Mouse (Mus musculus) limb, embryonic 15.5 days (tissue): ENCODE measurements around the gene Syncrip. TPM values are rescaled to one million over a fixed set of nuclear protein-coding genes. Genes with fewer than 3 reads are reported as not detected.

ENCODE experiments used
- ATAC-seq: fragments of 200-750 bp; cut with Nextera tagmentation; 2 replicates; pipeline ENCODE4 v1.8.0; 2017; ENCODE audit warnings: low read depth, moderate TSS enrichment; ENCODE audit not compliant: insufficient number of reproducible peaks, low FRiP score, low TSS enrichment
- H3K27ac ChIP-seq: fragments of 300-500 bp; sonication (generic); 2 replicates; pipeline ENCODE4 v1.5.1; 2015; ENCODE audit warnings: moderate library complexity, mild to moderate bottlenecking, inconsistent platforms
- H3K27me3 ChIP-seq: fragments of 300-500 bp; sonication (generic); 2 replicates; pipeline ENCODE4 v1.6.1; 2015; ENCODE audit warnings: inconsistent platforms
- H3K36me3 ChIP-seq: fragments of 300-500 bp; sonication (generic); 2 replicates; pipeline ENCODE4 v1.6.1; 2015; ENCODE audit warnings: inconsistent platforms
- H3K4me1 ChIP-seq: fragments of 300-500 bp; sonication (generic); 2 replicates; pipeline ENCODE4 v1.6.1; 2015; ENCODE audit warnings: inconsistent platforms
- H3K4me2 ChIP-seq: fragments of 300-500 bp; sonication (generic); 2 replicates; pipeline ENCODE4 v1.6.1; 2015; ENCODE audit warnings: mild to moderate bottlenecking, inconsistent platforms
- H3K4me3 ChIP-seq: fragments of 300-500 bp; sonication (generic); 2 replicates; pipeline ENCODE4 v1.5.1; 2015; ENCODE audit warnings: mild to moderate bottlenecking, inconsistent platforms
- H3K9ac ChIP-seq: fragments of 300-500 bp; sonication (generic); 2 replicates; pipeline ENCODE4 v1.6.1; 2015; ENCODE audit warnings: inconsistent platforms
- H3K9me3 ChIP-seq: fragments of 300-500 bp; sonication (generic); 2 replicates; pipeline ENCODE4 v1.6.1; 2016; ENCODE audit warnings: inconsistent platforms
- WGBS: fragments of 180-500 bp; shearing (Covaris S2); methylation state at CpG from one replicate; pipeline ENCODE4 v1.1.7; 2015; 5-methylcytosine and 5-hydroxymethylcytosine counted together
- polyA plus RNA-seq: library from polyadenylated mRNA; unstranded; fragments of >200 nt; fragmentation: Nextera tagmentation; extraction: Ambion mirVana; gene quantifications from 2 replicates; pipeline ENCODE4 v1.2.1, GENCODE M21; 2015

Syncrip gene
- polyA plus RNA-seq, 1 experiment from 2014 or later, result 94.5 TPM

- Histone ChIP-seq H3K9me3 (no peaks in the 10 kb centered on the region), H3K27me3 (no peaks in the 10 kb centered on the region), H3K9ac (no peak overlapping the region), H3K4me2 (peak overlapping the region; percentile 45), H3K36me3 (0 out of 2 replicates have a peak, but pooled peaks cover 10% of the 10 kb centered on the region), H3K4me3 (peak overlapping the region; percentile 60), H3K4me1 (peaks cover 11% of the 10 kb centered on the region), H3K27ac (no peak overlapping the region; the same call in 1 of the 2 replicates)
- WGBS, result 32% methylated on average over 4 of the region's 4 CpGs
- ATAC-seq, result no peak
Measured at GRCm38 (mm10) chr9:88520849-88521483, 38.6 kb upstream of the Syncrip start.

GRCm38 (mm10) chr9:88520122-88520848 lies 37.9 kb upstream of the Syncrip start:
- Histone ChIP-seq H3K4me1 (peaks cover 11% of the 10 kb centered on the region), H3K9ac (no peak overlapping the region), H3K27ac (no peak overlapping the region; the same call in 1 of the 2 replicates), H3K36me3 (0 out of 2 replicates have a peak, but pooled peaks cover 10% of the 10 kb centered on the region), H3K4me2 (peak overlapping the region; percentile 45; the same call in 1 of the 2 replicates), H3K27me3 (no peaks in the 10 kb centered on the region), H3K9me3 (no peaks in the 10 kb centered on the region), H3K4me3 (no peak overlapping the region)
- no peak for ATAC-seq
- WGBS, result 24% methylated on average over 2 of the region's 2 CpGs

GRCm38 (mm10) chr9:88519390-88520121 lies 37.2 kb upstream of the Syncrip start:
- ATAC-seq, result no peak
- Histone ChIP-seq H3K36me3 (0 out of 2 replicates have a peak, but pooled peaks cover 10% of the 10 kb centered on the region), H3K9me3 (no peaks in the 10 kb centered on the region), H3K4me1 (peaks cover 11% of the 10 kb centered on the region), H3K27ac (no peak overlapping the region), H3K4me2 (no peak overlapping the region), H3K4me3 (no peak overlapping the region), H3K9ac (no peak overlapping the region), H3K27me3 (no peaks in the 10 kb centered on the region)

- no peak for ATAC-seq
- H3K9me3 ChIP-seq, result no peaks in the 10 kb centered on the region
- H3K9ac ChIP-seq, result no peak overlapping the region
- no peak overlapping the region for H3K27ac ChIP-seq
- H3K4me3 ChIP-seq, result no peak overlapping the region
- 0 out of 2 replicates have a peak, but pooled peaks cover 10% of the 10 kb centered on the region for H3K36me3 ChIP-seq
- no peak overlapping the region for H3K4me2 ChIP-seq
- peaks cover 11% of the 10 kb centered on the region for H3K4me1 ChIP-seq
- 84% methylated on average over 3 of the region's 3 CpGs for WGBS
- no peaks in the 10 kb centered on the region for H3K27me3 ChIP-seq
Measured at GRCm38 (mm10) chr9:88516361-88516995, 34.1 kb upstream of the Syncrip start.

- H3K4me3 ChIP-seq, result no peak overlapping the region
- ATAC-seq, result no peak
- no peaks in the 10 kb centered on the region for H3K9me3 ChIP-seq
- no peaks in the 10 kb centered on the region for H3K27me3 ChIP-seq
- 0 out of 2 replicates have a peak, but pooled peaks cover 3% of the 10 kb centered on the region for H3K36me3 ChIP-seq
- no peak overlapping the region for H3K9ac ChIP-seq
- 92% methylated on average over 1 of the region's 1 CpGs for WGBS
- peaks cover 4% of the 10 kb centered on the region for H3K4me1 ChIP-seq
- no peak overlapping the region for H3K4me2 ChIP-seq
- no peak overlapping the region for H3K27ac ChIP-seq
Measured at GRCm38 (mm10) chr9:88515546-88515945, 33.2 kb upstream of the Syncrip start.

- no peaks in the 10 kb centered on the region for H3K9me3 ChIP-seq
- H3K4me2 ChIP-seq, result no peak overlapping the region
- no peaks in the 10 kb centered on the region for H3K4me1 ChIP-seq
- H3K36me3 ChIP-seq, result no peaks in the 10 kb centered on the region
- H3K9ac ChIP-seq, result no peak overlapping the region
- no peak overlapping the region for H3K27ac ChIP-seq
- ATAC-seq, result no peak
- no peaks in the 10 kb centered on the region for H3K27me3 ChIP-seq
- no peak overlapping the region for H3K4me3 ChIP-seq
- 87% methylated on average over 6 of the region's 6 CpGs for WGBS
Measured at GRCm38 (mm10) chr9:88501846-88502245, 19.5 kb upstream of the Syncrip start.

GRCm38 (mm10) chr9:88500112-88500511 lies 17.7 kb upstream of the Syncrip start:
- ATAC-seq, result no peak
- H3K4me1 ChIP-seq, result no peaks in the 10 kb centered on the region
- no peaks in the 10 kb centered on the region for H3K36me3 ChIP-seq
- no peak overlapping the region for H3K4me2 ChIP-seq
- no peaks in the 10 kb centered on the region for H3K27me3 ChIP-seq
- no peaks in the 10 kb centered on the region for H3K9me3 ChIP-seq
- H3K9ac ChIP-seq, result no peak overlapping the region
- H3K4me3 ChIP-seq, result no peak overlapping the region
- WGBS, result 74% methylated on average over 2 of the region's 2 CpGs
- H3K27ac ChIP-seq, result no peak overlapping the region

GRCm38 (mm10) chr9:88492522-88492921 lies 10.1 kb upstream of the Syncrip start:
- H3K4me1 ChIP-seq, result no peaks in the 10 kb centered on the region; the same call in 1 of the 2 replicates
- no peak overlapping the region for H3K27ac ChIP-seq
- no peak overlapping the region for H3K4me2 ChIP-seq
- H3K9ac ChIP-seq, result no peak overlapping the region
- no peaks in the 10 kb centered on the region for H3K9me3 ChIP-seq
- no peaks in the 10 kb centered on the region for H3K27me3 ChIP-seq
- 57% methylated on average over 1 of the region's 1 CpGs for WGBS
- H3K36me3 ChIP-seq, result no peaks in the 10 kb centered on the region
- ATAC-seq, result no peak
- H3K4me3 ChIP-seq, result no peak overlapping the region

GRCm38 (mm10) chr9:88484531-88484930 lies 2.2 kb upstream of the Syncrip start:
- Histone ChIP-seq H3K4me2 (no peak overlapping the region), H3K27ac (no peak overlapping the region), H3K27me3 (no peaks in the 10 kb centered on the region), H3K36me3 (no peaks in the 10 kb centered on the region), H3K4me1 (0 out of 2 replicates have a peak, but pooled peaks cover 9% of the 10 kb centered on the region), H3K9ac (no peak overlapping the region), H3K4me3 (no peak overlapping the region), H3K9me3 (no peaks in the 10 kb centered on the region)
- 60% methylated on average over 6 of the region's 6 CpGs for WGBS
- no peak for ATAC-seq

GRCm38 (mm10) chr9:88482829-88483396 lies 539 bp upstream of the Syncrip start:
- Histone ChIP-seq H3K27me3 (no peaks in the 10 kb centered on the region), H3K4me1 (0 out of 2 replicates have a peak, but pooled peaks cover 9% of the 10 kb centered on the region), H3K9ac (peak overlapping the region; percentile 89), H3K36me3 (no peaks in the 10 kb centered on the region), H3K4me2 (peak overlapping the region; percentile 59), H3K4me3 (peak overlapping the region; percentile 99), H3K9me3 (no peaks in the 10 kb centered on the region), H3K27ac (peak overlapping the region; percentile 97)
- no peak for ATAC-seq
- WGBS, result 0% methylated on average over 46 of the region's 52 CpGs

- ATAC-seq, result peak; percentile 4; the same call in 1 of the 2 replicates
- 0% methylated on average over 28 of the region's 43 CpGs for WGBS
- H3K4me2 ChIP-seq, result peak overlapping the region; percentile 59
Measured at GRCm38 (mm10) chr9:88481791-88482160, 598 bp downstream of the Syncrip start.

More at GRCm38 (mm10) chr9:88481791-88482160, 598 bp downstream of the Syncrip start:
- Histone ChIP-seq H3K4me3 (peak overlapping the region; percentile 99), H3K4me1 (0 out of 2 replicates have a peak, but pooled peaks cover 9% of the 10 kb centered on the region), H3K36me3 (no peaks in the 10 kb centered on the region), H3K27ac (peak overlapping the region; percentile 97), H3K9ac (peak overlapping the region; percentile 76), H3K27me3 (no peaks in the 10 kb centered on the region), H3K9me3 (no peaks in the 10 kb centered on the region)
